Mouse (Mus musculus): ENCODE measurements around the gene Gm11733. TPM values are rescaled to one million over a fixed set of nuclear protein-coding genes. Genes with fewer than 3 reads are reported as not detected.

Gm11733 gene
- polyA plus RNA-seq, 1 experiment from 2014 or later: 0.13 TPM

DNA sequence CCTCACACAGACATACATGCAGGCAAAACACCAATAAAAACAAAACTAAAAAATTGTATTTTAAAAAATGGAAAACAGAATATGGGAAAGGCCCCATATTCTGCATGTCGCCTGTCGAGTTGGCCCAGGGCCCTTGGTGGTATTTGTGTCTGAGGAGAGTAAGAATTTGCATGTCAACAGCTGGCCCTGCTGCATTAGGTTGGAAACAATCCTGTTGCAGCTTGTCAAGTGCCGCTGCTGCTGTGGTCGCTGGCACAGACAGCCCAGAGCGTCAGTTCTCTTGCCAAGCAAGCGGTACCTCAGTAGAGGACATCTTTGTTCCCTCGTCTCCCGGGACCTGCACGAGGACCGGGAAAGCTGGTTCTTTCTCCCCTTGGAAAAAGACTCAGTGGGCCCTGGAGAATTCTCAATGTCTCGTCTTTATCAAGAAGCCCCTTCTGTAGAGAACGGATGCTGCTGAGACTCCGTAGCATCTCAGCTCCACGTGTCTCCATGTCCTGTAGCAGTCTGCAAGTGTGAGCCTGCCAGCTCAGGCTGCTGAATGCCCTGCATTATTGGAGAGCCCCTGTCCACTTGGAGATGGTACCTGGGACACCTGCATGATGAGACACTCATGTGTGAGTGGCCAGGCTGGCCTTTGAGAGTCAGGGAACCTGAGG, 12.4 kb upstream of the Gm11733 start:
- Histone ChIP-seq H3K4me2 (no peak overlapping the region), H3K36me3 (ENCODE audit: control insufficient read depth, insufficient read depth, low read length) (no peaks in the 10 kb centered on the region), H3K27me3 (ENCODE audit: control insufficient read depth, insufficient read depth, low read length) (no peaks in the 10 kb centered on the region), H3K9ac (ENCODE audit: low read depth, low read length) (no peak overlapping the region), H3K27ac (ENCODE audit: low read depth, low read length) (no peak overlapping the region), H3K9me3 (replicated peaks; ENCODE audit: control insufficient read depth, low read length) (no peaks in the 10 kb centered on the region), H3K4me1 (ENCODE audit: control insufficient read depth, insufficient read depth, low read length) (0 out of 2 replicates have a peak, but pooled peaks cover 3% of the 10 kb centered on the region), H3K4me3 (ENCODE audit: low read depth, low read length) (no peak overlapping the region)
- 65% methylated on average over 14 of the region's 14 CpGs for WGBS (ENCODE audit: insufficient replicate concordance)
- no peak for ATAC-seq (replicated peaks; ENCODE audit: insufficient number of reproducible peaks, low FRiP score, low TSS enrichment)

- no peaks in the 10 kb centered on the region for H3K36me3 ChIP-seq (ENCODE audit: control insufficient read depth, insufficient read depth, low read length)
- no peak overlapping the region for H3K27ac ChIP-seq (ENCODE audit: low read depth, low read length)
- 73% methylated on average over 8 of the region's 8 CpGs for WGBS (ENCODE audit: insufficient replicate concordance)
Measured at GRCm38 (mm10) chr11:117472885-117473284, 11.3 kb upstream of the Gm11733 start.

DNA sequence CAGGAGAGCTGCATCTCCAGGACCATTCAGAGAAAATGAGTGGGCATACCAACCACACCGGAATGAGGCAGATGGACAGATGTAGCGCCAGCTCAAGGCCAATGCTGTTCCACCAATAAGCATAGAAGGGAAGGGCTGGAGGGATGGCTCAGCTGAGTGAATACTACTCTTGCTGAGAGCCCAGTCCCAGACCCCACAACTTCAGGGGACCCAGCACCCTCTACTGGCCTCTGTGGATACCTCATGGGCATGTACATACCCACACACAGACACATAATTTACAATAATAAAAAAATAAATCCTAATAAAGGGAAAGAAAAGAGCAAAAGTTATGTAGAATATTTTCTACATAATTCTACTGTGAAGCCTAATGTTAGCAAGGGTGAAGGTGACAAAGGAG, 9.0 kb upstream of the Gm11733 start:
- no peaks in the 10 kb centered on the region for H3K36me3 ChIP-seq (ENCODE audit: control insufficient read depth, insufficient read depth, low read length)
- H3K27ac ChIP-seq (ENCODE audit: low read depth, low read length): no peak overlapping the region
- H3K4me2 ChIP-seq: no peak overlapping the region
- no peak for ATAC-seq (replicated peaks; ENCODE audit: insufficient number of reproducible peaks, low FRiP score, low TSS enrichment)
- WGBS (ENCODE audit: insufficient replicate concordance): 93% methylated on average over 2 of the region's 2 CpGs
- no peak overlapping the region for H3K4me3 ChIP-seq (ENCODE audit: low read depth, low read length)
- H3K9ac ChIP-seq (ENCODE audit: low read depth, low read length): no peak overlapping the region
- H3K4me1 ChIP-seq (ENCODE audit: control insufficient read depth, insufficient read depth, low read length): peaks cover 10% of the 10 kb centered on the region
- H3K27me3 ChIP-seq (ENCODE audit: control insufficient read depth, insufficient read depth, low read length): no peaks in the 10 kb centered on the region
- no peaks in the 10 kb centered on the region; the same call in 1 of the 2 replicates for H3K9me3 ChIP-seq (replicated peaks; ENCODE audit: control insufficient read depth, low read length)

More at GRCm38 (mm10) chr11:117472885-117473284, 11.3 kb upstream of the Gm11733 start:
- H3K27me3 ChIP-seq (ENCODE audit: control insufficient read depth, insufficient read depth, low read length): no peaks in the 10 kb centered on the region
- no peak for ATAC-seq (replicated peaks; ENCODE audit: insufficient number of reproducible peaks, low FRiP score, low TSS enrichment)
- no peaks in the 10 kb centered on the region; the same call in 1 of the 2 replicates for H3K9me3 ChIP-seq (replicated peaks; ENCODE audit: control insufficient read depth, low read length)
- no peak overlapping the region for H3K9ac ChIP-seq (ENCODE audit: low read depth, low read length)
- H3K4me1 ChIP-seq (ENCODE audit: control insufficient read depth, insufficient read depth, low read length): 0 out of 2 replicates have a peak, but pooled peaks cover 3% of the 10 kb centered on the region
- H3K4me2 ChIP-seq: no peak overlapping the region
- no peak overlapping the region for H3K4me3 ChIP-seq (ENCODE audit: low read depth, low read length)

DNA sequence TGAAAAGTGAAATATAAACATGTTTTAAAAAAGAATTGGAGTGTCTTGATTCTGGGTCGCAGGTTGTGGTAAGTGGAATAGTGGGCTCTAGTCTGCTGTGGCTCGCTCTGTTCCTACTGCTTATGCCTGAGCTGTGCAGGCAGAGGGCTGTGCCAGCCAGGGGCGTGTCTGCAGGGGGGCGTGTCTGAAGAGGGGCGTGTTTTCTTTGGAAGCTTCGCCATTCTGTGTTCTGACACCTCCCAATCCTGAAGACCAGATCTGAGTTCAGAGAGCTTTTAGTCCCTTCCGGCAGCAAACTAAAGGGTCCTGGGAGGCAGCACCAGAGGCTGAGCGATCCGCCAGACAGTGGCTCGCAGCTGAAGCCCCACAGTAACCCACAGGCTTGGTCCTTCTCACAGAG, 8.5 kb upstream of the Gm11733 start:
- Histone ChIP-seq H3K9ac (ENCODE audit: low read depth, low read length) (no peak overlapping the region), H3K4me3 (ENCODE audit: low read depth, low read length) (no peak overlapping the region), H3K4me1 (ENCODE audit: control insufficient read depth, insufficient read depth, low read length) (peaks cover 10% of the 10 kb centered on the region), H3K36me3 (ENCODE audit: control insufficient read depth, insufficient read depth, low read length) (no peaks in the 10 kb centered on the region), H3K27me3 (ENCODE audit: control insufficient read depth, insufficient read depth, low read length) (no peaks in the 10 kb centered on the region), H3K27ac (ENCODE audit: low read depth, low read length) (no peak overlapping the region), H3K9me3 (replicated peaks; ENCODE audit: control insufficient read depth, low read length) (no peaks in the 10 kb centered on the region; the same call in 1 of the 2 replicates), H3K4me2 (peak overlapping the region; percentile 21; the same call in 1 of the 2 replicates)
- 25% methylated on average over 10 of the region's 10 CpGs for WGBS (ENCODE audit: insufficient replicate concordance)
- no peak for ATAC-seq (replicated peaks; ENCODE audit: insufficient number of reproducible peaks, low FRiP score, low TSS enrichment)

DNA sequence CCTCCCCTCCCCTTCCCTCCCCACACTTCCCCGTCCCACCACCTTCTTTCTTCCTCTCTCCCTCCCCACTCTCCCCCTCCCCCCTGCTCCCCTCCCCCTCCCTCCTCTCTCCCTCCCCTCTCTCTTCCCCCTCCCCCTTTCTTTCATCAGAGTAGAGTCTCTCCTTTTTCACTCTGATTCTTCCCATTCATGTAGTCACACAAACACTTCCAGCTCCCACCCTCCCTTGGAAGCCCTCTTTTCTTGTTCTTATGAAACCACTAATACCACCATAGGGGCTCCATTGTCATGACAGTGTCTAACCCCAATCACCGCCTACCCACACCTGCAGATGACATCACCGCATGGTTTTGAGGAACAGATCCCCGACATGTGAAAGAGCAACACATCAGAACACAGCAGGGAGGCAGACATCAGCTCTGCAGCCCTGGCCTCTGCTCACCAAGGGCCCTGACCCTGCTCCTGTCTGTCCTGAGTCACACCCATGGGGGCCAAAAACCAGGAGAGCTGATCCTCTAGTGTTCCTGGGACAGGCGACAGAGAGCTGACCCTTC, 7.5 kb upstream of the Gm11733 start:
- H3K27ac ChIP-seq (ENCODE audit: low read depth, low read length): no peak overlapping the region
- WGBS (ENCODE audit: insufficient replicate concordance): 66% methylated on average over 5 of the region's 5 CpGs
- no peaks in the 10 kb centered on the region; the same call in 1 of the 2 replicates for H3K9me3 ChIP-seq (replicated peaks; ENCODE audit: control insufficient read depth, low read length)
- no peak overlapping the region for H3K4me2 ChIP-seq
- peaks cover 10% of the 10 kb centered on the region for H3K4me1 ChIP-seq (ENCODE audit: control insufficient read depth, insufficient read depth, low read length)
- no peaks in the 10 kb centered on the region for H3K36me3 ChIP-seq (ENCODE audit: control insufficient read depth, insufficient read depth, low read length)
- no peak for ATAC-seq (replicated peaks; ENCODE audit: insufficient number of reproducible peaks, low FRiP score, low TSS enrichment)
- H3K9ac ChIP-seq (ENCODE audit: low read depth, low read length): no peak overlapping the region
- H3K4me3 ChIP-seq (ENCODE audit: low read depth, low read length): no peak overlapping the region
- no peaks in the 10 kb centered on the region for H3K27me3 ChIP-seq (ENCODE audit: control insufficient read depth, insufficient read depth, low read length)

DNA sequence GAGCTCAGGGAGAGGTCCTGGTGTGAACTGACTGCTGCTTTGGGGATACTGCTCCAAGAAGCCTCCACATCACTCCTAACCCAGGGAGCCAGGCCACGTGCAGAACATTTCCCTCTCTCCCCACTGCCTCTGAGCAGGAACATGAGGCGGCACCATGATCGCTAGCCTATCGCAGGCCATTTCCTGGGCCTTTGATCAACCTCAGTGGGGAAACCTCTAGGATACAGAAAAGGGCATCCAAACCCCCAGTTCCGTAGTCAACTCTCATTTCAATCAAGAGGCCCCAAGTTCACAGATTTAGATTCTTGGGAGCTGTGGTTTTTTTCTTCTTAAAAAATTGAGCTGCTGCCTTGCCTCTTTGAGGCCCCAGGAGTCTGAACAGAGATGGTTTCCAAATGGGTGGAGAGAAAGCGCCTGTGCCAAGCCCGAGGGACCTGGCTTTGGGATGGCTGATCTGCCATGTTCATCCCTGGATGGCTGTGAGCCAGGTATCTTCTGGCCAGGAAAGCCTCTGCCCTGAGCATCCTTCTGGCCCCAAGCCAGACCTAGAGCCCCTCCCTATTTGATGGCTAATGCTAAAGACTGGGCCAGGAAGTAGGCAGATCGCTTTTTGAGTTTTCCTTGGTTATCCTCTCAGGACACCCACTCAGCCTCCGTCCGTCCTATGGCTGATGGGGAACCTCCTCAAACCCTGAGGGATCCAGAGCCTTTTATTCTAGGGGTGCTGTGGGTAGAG, 5.7 kb upstream of the Gm11733 start:
- no peak overlapping the region for H3K4me2 ChIP-seq
- no peak overlapping the region for H3K27ac ChIP-seq (ENCODE audit: low read depth, low read length)
- no peak overlapping the region for H3K4me3 ChIP-seq (ENCODE audit: low read depth, low read length)

GRCm38 (mm10) chr11:117479007-117479719, 5.0 kb upstream of the Gm11733 start:
- 9% methylated on average over 13 of the region's 13 CpGs for WGBS (ENCODE audit: insufficient replicate concordance)
- Histone ChIP-seq H3K4me1 (ENCODE audit: control insufficient read depth, insufficient read depth, low read length) (peaks cover 22% of the 10 kb centered on the region), H3K9ac (ENCODE audit: low read depth, low read length) (peak overlapping the region; percentile 46; the same call in 1 of the 2 replicates), H3K36me3 (ENCODE audit: control insufficient read depth, insufficient read depth, low read length) (no peaks in the 10 kb centered on the region), H3K27ac (ENCODE audit: low read depth, low read length) (peak overlapping the region; percentile 46), H3K4me2 (peak overlapping the region; percentile 47), H3K4me3 (ENCODE audit: low read depth, low read length) (no peak overlapping the region), H3K9me3 (replicated peaks; ENCODE audit: control insufficient read depth, low read length) (no peaks in the 10 kb centered on the region; the same call in 1 of the 2 replicates), H3K27me3 (ENCODE audit: control insufficient read depth, insufficient read depth, low read length) (no peaks in the 10 kb centered on the region)
- ATAC-seq (replicated peaks; ENCODE audit: insufficient number of reproducible peaks, low FRiP score, low TSS enrichment): no peak

More for the DNA sequence above, 5.7 kb upstream of the Gm11733 start:
- H3K27me3 ChIP-seq (ENCODE audit: control insufficient read depth, insufficient read depth, low read length): no peaks in the 10 kb centered on the region
- 71% methylated on average over 10 of the region's 10 CpGs for WGBS (ENCODE audit: insufficient replicate concordance)
- no peak overlapping the region for H3K9ac ChIP-seq (ENCODE audit: low read depth, low read length)
- H3K36me3 ChIP-seq (ENCODE audit: control insufficient read depth, insufficient read depth, low read length): no peaks in the 10 kb centered on the region
- no peaks in the 10 kb centered on the region; the same call in 1 of the 2 replicates for H3K9me3 ChIP-seq (replicated peaks; ENCODE audit: control insufficient read depth, low read length)
- ATAC-seq (replicated peaks; ENCODE audit: insufficient number of reproducible peaks, low FRiP score, low TSS enrichment): no peak
- H3K4me1 ChIP-seq (ENCODE audit: control insufficient read depth, insufficient read depth, low read length): peaks cover 20% of the 10 kb centered on the region

GRCm38 (mm10) chr11:117479746-117480145, 4.4 kb upstream of the Gm11733 start:
- Histone ChIP-seq H3K4me2 (peak overlapping the region; percentile 47), H3K36me3 (ENCODE audit: control insufficient read depth, insufficient read depth, low read length) (no peaks in the 10 kb centered on the region), H3K9ac (ENCODE audit: low read depth, low read length) (no peak overlapping the region), H3K4me1 (ENCODE audit: control insufficient read depth, insufficient read depth, low read length) (peaks cover 22% of the 10 kb centered on the region), H3K27ac (ENCODE audit: low read depth, low read length) (peak overlapping the region; percentile 46), H3K4me3 (ENCODE audit: low read depth, low read length) (no peak overlapping the region), H3K9me3 (replicated peaks; ENCODE audit: control insufficient read depth, low read length) (no peaks in the 10 kb centered on the region; the same call in 1 of the 2 replicates), H3K27me3 (ENCODE audit: control insufficient read depth, insufficient read depth, low read length) (no peaks in the 10 kb centered on the region; the same call in 1 of the 2 replicates)
- no peak for ATAC-seq (replicated peaks; ENCODE audit: insufficient number of reproducible peaks, low FRiP score, low TSS enrichment)
- WGBS (ENCODE audit: insufficient replicate concordance): 44% methylated on average over 12 of the region's 12 CpGs

Measured in heart, embryonic 11.5 days (tissue).